Mouse (Mus musculus): ENCODE results near the gene Nfkbil1. TPM values are rescaled to one million over a fixed set of nuclear protein-coding genes. Genes with fewer than 3 reads are reported as not detected.

The Nfkbil1 gene
- polyA plus RNA-seq, 1 experiment from 2014 or later: 2.8 TPM

DNA sequence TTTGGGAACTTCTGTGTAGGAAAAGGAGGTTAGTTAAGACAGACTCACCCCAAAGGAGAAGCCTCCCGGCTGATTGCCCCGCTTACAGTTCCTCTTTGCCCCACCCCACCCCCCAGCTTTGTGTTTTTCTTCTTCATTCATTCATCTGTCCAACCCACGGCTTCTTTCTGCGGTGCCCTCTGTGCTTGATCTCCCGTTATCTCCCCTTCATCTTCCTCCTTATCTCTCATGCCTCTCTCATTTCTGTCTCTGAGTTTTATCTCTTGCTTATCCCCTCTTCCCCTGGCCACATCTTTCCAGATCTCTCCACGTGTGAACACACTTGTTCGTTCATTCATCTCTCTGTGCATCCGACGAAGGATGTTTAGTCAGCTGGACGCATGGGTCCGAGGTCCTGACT lies 34.5 kb downstream of the Nfkbil1 start:
- no peak overlapping the region for H3K9ac ChIP-seq (ENCODE audit: low read depth, low read length)
- no peak for ATAC-seq (ENCODE audit: low read depth)
- no peaks in the 10 kb centered on the region for H3K36me3 ChIP-seq (ENCODE audit: control insufficient read depth, insufficient read depth)
- H3K27me3 ChIP-seq (ENCODE audit: control insufficient read depth, insufficient read depth, low read depth, low read length): peaks cover 43% of the 10 kb centered on the region
- H3K27ac ChIP-seq (ENCODE audit: low read length): peak overlapping the region; percentile 26; the same call in 1 of the 2 replicates
- peaks cover 1% of the 10 kb centered on the region; the same call in 1 of the 2 replicates for H3K4me1 ChIP-seq (ENCODE audit: control insufficient read depth, low read depth, low read length)
- peak overlapping the region; percentile 26 for H3K4me2 ChIP-seq (ENCODE audit: low read depth, low read length)
- 12% methylated on average over 11 of the region's 11 CpGs for WGBS (ENCODE audit: insufficient replicate concordance)
- no peaks in the 10 kb centered on the region for H3K9me3 ChIP-seq (replicated peaks; ENCODE audit: control insufficient read depth, low read length)
- H3K4me3 ChIP-seq (ENCODE audit: low read depth, low read length): peak overlapping the region; percentile 30

DNA sequence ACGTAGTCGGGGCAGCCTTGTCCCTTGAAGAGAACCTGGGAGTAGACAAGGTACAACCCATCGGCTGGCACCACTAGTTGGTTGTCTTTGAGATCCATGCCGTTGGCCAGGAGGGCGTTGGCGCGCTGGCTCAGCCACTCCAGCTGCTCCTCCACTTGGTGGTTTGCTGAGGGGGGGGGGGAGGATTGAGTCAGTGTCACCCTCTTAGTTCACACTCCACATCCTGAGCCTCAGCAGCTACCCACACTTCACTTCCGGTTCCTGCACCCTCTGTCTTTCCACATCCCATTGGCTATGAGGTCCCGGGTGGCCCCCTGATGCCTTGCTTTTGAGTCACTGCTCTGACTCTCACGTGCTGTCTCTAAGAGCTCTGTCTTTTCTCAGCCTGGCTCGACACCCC lies 35.2 kb downstream of the Nfkbil1 start:
- H3K9ac ChIP-seq (ENCODE audit: low read depth, low read length): no peak overlapping the region
- ATAC-seq (ENCODE audit: low read depth): peak; percentile 32; the same call in 1 of the 2 replicates
- peaks cover 50% of the 10 kb centered on the region for H3K27me3 ChIP-seq (ENCODE audit: control insufficient read depth, insufficient read depth, low read depth, low read length)
- H3K27ac ChIP-seq (ENCODE audit: low read length): peak overlapping the region; percentile 72
- peaks cover 5% of the 10 kb centered on the region; the same call in 1 of the 2 replicates for H3K4me1 ChIP-seq (ENCODE audit: control insufficient read depth, low read depth, low read length)
- peak overlapping the region; percentile 30; the same call in 1 of the 2 replicates for H3K4me3 ChIP-seq (ENCODE audit: low read depth, low read length)
- no peaks in the 10 kb centered on the region for H3K9me3 ChIP-seq (replicated peaks; ENCODE audit: control insufficient read depth, low read length)
- WGBS (ENCODE audit: insufficient replicate concordance): 11% methylated on average over 11 of the region's 11 CpGs
- no peaks in the 10 kb centered on the region for H3K36me3 ChIP-seq (ENCODE audit: control insufficient read depth, insufficient read depth)
- 0 out of 2 replicates have a peak overlapping the region, but pooled peaks have one; percentile 26 for H3K4me2 ChIP-seq (ENCODE audit: low read depth, low read length)

DNA sequence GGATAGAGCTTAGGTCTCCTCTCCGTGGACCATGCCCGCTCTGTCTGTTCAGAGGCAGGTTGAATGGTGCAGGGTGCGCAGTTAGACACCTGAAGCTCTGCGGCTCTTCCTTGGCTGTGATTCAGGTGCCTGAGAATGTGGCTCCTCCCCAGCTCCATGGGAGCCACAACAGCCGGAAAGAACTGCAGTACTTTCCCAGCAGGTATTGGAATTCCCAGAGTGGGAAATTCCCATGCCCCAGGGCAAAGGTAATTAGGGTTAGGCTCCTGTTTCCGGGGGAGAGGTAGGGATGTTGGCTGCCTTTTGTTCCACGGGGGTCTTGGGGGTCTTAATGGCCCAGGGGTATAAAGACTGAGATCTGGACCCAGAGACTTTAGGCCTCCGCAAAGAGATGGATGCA lies 36.6 kb downstream of the Nfkbil1 start:
- no peak overlapping the region for H3K27ac ChIP-seq (ENCODE audit: low read length)
- WGBS (ENCODE audit: insufficient replicate concordance): 69% methylated on average over 8 of the region's 8 CpGs
- peaks cover 9% of the 10 kb centered on the region for H3K4me1 ChIP-seq (ENCODE audit: control insufficient read depth, low read depth, low read length)
- no peaks in the 10 kb centered on the region for H3K9me3 ChIP-seq (replicated peaks; ENCODE audit: control insufficient read depth, low read length)
- no peaks in the 10 kb centered on the region for H3K36me3 ChIP-seq (ENCODE audit: control insufficient read depth, insufficient read depth)
- no peak overlapping the region for H3K4me2 ChIP-seq (ENCODE audit: low read depth, low read length)
- H3K27me3 ChIP-seq (ENCODE audit: control insufficient read depth, insufficient read depth, low read depth, low read length): peaks cover 58% of the 10 kb centered on the region
- no peak overlapping the region for H3K9ac ChIP-seq (ENCODE audit: low read depth, low read length)
- H3K4me3 ChIP-seq (ENCODE audit: low read depth, low read length): no peak overlapping the region
- ATAC-seq (ENCODE audit: low read depth): no peak

DNA sequence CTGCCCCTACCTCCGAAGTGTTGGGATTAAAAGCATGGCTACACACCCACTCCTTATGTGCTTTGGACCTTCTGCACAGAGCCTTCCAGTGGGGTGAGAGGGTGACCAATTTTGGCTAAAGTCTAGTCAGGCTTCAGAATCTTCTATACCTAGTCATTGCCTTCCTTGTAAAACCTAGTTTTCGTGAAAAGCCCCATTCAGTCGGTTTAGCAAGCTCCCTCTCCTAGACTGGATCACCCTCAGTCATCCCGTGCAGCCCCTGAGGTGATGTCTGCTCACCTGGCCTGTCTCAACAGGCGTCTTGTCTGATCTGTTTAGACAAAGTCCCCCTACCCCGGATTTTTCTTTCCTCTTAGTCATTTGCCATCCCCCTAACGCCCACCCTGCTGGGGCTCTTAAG lies 37.6 kb downstream of the Nfkbil1 start:
- 54% methylated on average over 7 of the region's 7 CpGs for WGBS (ENCODE audit: insufficient replicate concordance)
- H3K4me1 ChIP-seq (ENCODE audit: control insufficient read depth, low read depth, low read length): peaks cover 9% of the 10 kb centered on the region
- H3K9ac ChIP-seq (ENCODE audit: low read depth, low read length): no peak overlapping the region
- H3K4me3 ChIP-seq (ENCODE audit: low read depth, low read length): no peak overlapping the region
- H3K27me3 ChIP-seq (ENCODE audit: control insufficient read depth, insufficient read depth, low read depth, low read length): peaks cover 52% of the 10 kb centered on the region
- H3K36me3 ChIP-seq (ENCODE audit: control insufficient read depth, insufficient read depth): no peaks in the 10 kb centered on the region
- no peak overlapping the region for H3K4me2 ChIP-seq (ENCODE audit: low read depth, low read length)
- ATAC-seq (ENCODE audit: low read depth): no peak
- H3K9me3 ChIP-seq (replicated peaks; ENCODE audit: control insufficient read depth, low read length): no peaks in the 10 kb centered on the region
- no peak overlapping the region for H3K27ac ChIP-seq (ENCODE audit: low read length)

DNA sequence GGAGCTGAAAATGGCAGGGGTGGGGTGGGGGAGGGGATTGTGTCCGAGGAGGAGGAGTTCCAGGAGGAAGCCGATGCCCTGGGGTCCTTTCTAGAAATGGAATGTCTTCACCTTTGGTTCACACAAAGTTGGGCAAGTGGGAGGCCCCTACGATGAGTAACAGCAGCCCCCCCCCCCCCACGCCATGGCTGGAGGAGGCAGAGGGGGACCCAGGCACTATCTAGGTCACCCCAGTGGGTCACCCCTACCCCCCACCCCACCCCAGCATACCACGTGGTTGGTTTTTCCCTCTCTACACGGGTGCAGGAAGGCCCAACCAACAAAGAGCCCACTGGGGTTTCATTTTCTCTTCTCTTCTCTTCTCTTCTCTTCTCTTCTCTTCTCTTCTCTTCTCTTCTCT lies 38.5 kb downstream of the Nfkbil1 start:
- H3K4me2 ChIP-seq (ENCODE audit: low read depth, low read length): no peak overlapping the region
- H3K27me3 ChIP-seq (ENCODE audit: control insufficient read depth, insufficient read depth, low read depth, low read length): peaks cover 49% of the 10 kb centered on the region
- no peak for ATAC-seq (ENCODE audit: low read depth)
- no peaks in the 10 kb centered on the region for H3K9me3 ChIP-seq (replicated peaks; ENCODE audit: control insufficient read depth, low read length)
- no peaks in the 10 kb centered on the region for H3K36me3 ChIP-seq (ENCODE audit: control insufficient read depth, insufficient read depth)
- H3K9ac ChIP-seq (ENCODE audit: low read depth, low read length): no peak overlapping the region
- 26% methylated on average over 6 of the region's 6 CpGs for WGBS (ENCODE audit: insufficient replicate concordance)
- no peak overlapping the region for H3K4me3 ChIP-seq (ENCODE audit: low read depth, low read length)
- H3K4me1 ChIP-seq (ENCODE audit: control insufficient read depth, low read depth, low read length): peaks cover 9% of the 10 kb centered on the region
- no peak overlapping the region for H3K27ac ChIP-seq (ENCODE audit: low read length)

DNA sequence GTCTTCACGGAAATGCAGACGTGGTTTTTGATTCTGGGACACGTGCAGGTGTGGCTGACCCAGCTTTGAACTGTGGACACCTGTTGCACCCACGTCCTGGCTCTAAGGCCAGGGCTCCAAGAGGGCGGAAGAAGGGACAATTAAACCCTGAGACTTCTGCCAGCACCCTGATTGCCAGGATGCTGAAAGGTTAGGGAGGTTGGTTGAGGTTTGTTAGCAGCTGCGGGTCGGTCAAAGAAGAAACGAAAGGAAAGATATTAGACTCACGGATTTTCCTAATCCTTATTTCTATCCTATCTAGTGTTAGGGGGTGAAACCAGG lies 39.3 kb downstream of the Nfkbil1 start:
- 0 out of 2 replicates have a peak, but pooled peaks have one; percentile 4 for ATAC-seq (ENCODE audit: low read depth)
- WGBS (ENCODE audit: insufficient replicate concordance): 31% methylated on average over 9 of the region's 9 CpGs
- Histone ChIP-seq H3K4me1 (ENCODE audit: control insufficient read depth, low read depth, low read length) (peaks cover 9% of the 10 kb centered on the region), H3K27ac (ENCODE audit: low read length) (no peak overlapping the region), H3K27me3 (ENCODE audit: control insufficient read depth, insufficient read depth, low read depth, low read length) (peaks cover 41% of the 10 kb centered on the region), H3K9me3 (replicated peaks; ENCODE audit: control insufficient read depth, low read length) (no peaks in the 10 kb centered on the region), H3K36me3 (ENCODE audit: control insufficient read depth, insufficient read depth) (no peaks in the 10 kb centered on the region), H3K9ac (ENCODE audit: low read depth, low read length) (peak overlapping the region; percentile 55; the same call in 1 of the 2 replicates), H3K4me2 (ENCODE audit: low read depth, low read length) (peak overlapping the region; percentile 76), H3K4me3 (ENCODE audit: low read depth, low read length) (peak overlapping the region; percentile 55)

DNA sequence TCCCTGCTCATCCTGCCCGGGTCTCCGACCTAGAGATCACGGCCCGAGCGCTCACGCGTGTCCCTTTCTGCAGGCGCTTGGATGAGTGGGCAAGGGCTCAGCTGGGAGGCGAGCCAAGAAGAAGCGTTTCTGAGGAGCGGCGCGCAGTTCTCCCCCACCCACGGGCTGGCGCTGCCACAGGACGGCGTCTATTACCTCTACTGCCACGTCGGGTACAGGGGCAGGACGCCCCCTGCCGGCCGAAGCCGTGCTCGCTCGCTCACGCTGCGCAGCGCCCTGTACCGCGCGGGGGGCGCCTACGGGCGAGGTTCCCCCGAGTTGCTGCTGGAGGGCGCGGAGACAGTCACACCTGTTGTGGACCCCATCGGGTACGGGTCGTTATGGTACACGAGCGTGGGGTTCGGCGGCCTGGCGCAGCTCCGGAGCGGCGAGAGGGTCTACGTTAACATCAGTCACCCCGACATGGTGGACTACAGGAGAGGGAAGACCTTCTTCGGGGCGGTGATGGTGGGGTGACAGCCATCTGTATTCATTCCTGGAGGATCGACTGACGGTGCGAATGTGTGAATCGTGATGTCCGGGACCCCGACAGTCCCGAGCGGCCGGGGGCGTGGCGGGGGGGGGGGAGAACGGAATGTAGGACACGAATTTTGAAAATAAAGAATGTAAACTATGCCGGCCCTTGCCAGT lies 39.8 kb downstream of the Nfkbil1 start:
- peak; percentile 75 for ATAC-seq (ENCODE audit: low read depth)
- H3K9ac ChIP-seq (ENCODE audit: low read depth, low read length): peak overlapping the region; percentile 55
- H3K36me3 ChIP-seq (ENCODE audit: control insufficient read depth, insufficient read depth): no peaks in the 10 kb centered on the region
- H3K4me1 ChIP-seq (ENCODE audit: control insufficient read depth, low read depth, low read length): peaks cover 9% of the 10 kb centered on the region
- peak overlapping the region; percentile 55 for H3K4me3 ChIP-seq (ENCODE audit: low read depth, low read length)
- peak overlapping the region; percentile 24; the same call in 1 of the 2 replicates for H3K27ac ChIP-seq (ENCODE audit: low read length)
- WGBS (ENCODE audit: insufficient replicate concordance): under 1% methylated on average over 66 of the region's 66 CpGs
- H3K27me3 ChIP-seq (ENCODE audit: control insufficient read depth, insufficient read depth, low read depth, low read length): peaks cover 36% of the 10 kb centered on the region
- no peaks in the 10 kb centered on the region for H3K9me3 ChIP-seq (replicated peaks; ENCODE audit: control insufficient read depth, low read length)
- peak overlapping the region; percentile 76 for H3K4me2 ChIP-seq (ENCODE audit: low read depth, low read length)

DNA sequence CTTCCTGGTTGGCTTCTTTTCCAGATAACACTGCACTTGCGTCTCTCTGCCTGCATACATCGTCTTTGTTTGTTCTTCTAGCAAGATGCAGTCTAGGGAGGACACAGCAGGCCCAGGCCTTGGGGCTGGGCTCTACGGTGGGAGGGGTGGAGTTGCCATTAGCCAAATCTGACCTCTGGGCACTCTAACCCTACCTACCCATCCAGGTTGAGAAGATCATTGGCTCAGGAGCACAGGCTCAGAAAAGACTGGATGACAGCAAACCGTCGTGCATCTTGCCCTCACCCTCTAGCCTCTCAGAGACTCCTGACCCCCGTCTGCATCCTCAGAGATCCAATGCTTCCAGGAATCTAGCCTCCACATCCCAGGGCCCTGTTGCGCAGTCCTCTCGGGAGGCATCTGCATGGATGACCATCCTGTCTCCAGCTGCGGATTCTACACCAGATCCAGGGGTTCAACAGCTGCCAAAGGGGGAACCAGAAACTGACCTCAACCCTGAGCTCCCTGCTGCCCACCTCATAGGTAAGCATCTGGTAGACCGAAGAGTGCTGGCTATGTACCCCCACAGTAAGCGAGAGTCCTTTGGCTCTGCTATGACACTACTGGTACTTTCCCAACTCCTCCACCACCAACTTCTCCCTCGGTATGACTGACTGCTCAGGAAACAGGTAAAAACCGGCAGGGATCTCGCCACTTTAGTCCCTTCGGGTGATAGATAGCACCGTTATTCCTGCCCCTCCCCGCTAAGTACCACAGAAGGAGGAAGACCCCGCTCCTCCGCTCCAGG lies 40.6 kb downstream of the Nfkbil1 start:
- Histone ChIP-seq H3K36me3 (ENCODE audit: control insufficient read depth, insufficient read depth) (no peaks in the 10 kb centered on the region), H3K4me2 (ENCODE audit: low read depth, low read length) (peak overlapping the region; percentile 76), H3K4me1 (ENCODE audit: control insufficient read depth, low read depth, low read length) (peaks cover 11% of the 10 kb centered on the region), H3K9ac (ENCODE audit: low read depth, low read length) (peak overlapping the region; percentile 55), H3K27ac (ENCODE audit: low read length) (peak overlapping the region; percentile 24; the same call in 1 of the 2 replicates), H3K4me3 (ENCODE audit: low read depth, low read length) (peak overlapping the region; percentile 55), H3K9me3 (replicated peaks; ENCODE audit: control insufficient read depth, low read length) (no peaks in the 10 kb centered on the region), H3K27me3 (ENCODE audit: control insufficient read depth, insufficient read depth, low read depth, low read length) (peaks cover 31% of the 10 kb centered on the region)
- ATAC-seq (ENCODE audit: low read depth): peak; percentile 10; the same call in 1 of the 2 replicates
- 35% methylated on average over 18 of the region's 19 CpGs for WGBS (ENCODE audit: insufficient replicate concordance)
